Mouse (Mus musculus): ENCODE results near the gene Defb36. TPM values are rescaled to one million over a fixed set of nuclear protein-coding genes. Genes with fewer than 3 reads are reported as not detected.
A peak's percentile ranks its signal among the peaks of the same experiment; 100 is the strongest.

The Defb36 gene
- polyA plus RNA-seq, 1 experiment from 2014 or later, result not detected

GRCm38 (mm10) chr2:152638865-152639264 is 34.7 kb downstream of the Defb36 start:
- H3K36me3 ChIP-seq, result no peaks in the 10 kb centered on the region
- peaks cover 11% of the 10 kb centered on the region for H3K27me3 ChIP-seq
- ATAC-seq (ENCODE audit: low read depth) (no peak), DNase-seq (no peak)
- H3K9me3 ChIP-seq (replicated peaks), result no peaks in the 10 kb centered on the region
- WGBS (ENCODE audit: insufficient replicate concordance), result 60% methylated on average over 6 of the region's 6 CpGs
- H3K4me3 ChIP-seq (replicated peaks), result no peak overlapping the region
- H3K9ac ChIP-seq, result no peak overlapping the region
- 0 out of 2 replicates have a peak overlapping the region, but pooled peaks have one; percentile 2 for H3K27ac ChIP-seq
- no peaks in the 10 kb centered on the region for H3K4me1 ChIP-seq (replicated peaks)
- H3K4me2 ChIP-seq, result no peak overlapping the region

DNA sequence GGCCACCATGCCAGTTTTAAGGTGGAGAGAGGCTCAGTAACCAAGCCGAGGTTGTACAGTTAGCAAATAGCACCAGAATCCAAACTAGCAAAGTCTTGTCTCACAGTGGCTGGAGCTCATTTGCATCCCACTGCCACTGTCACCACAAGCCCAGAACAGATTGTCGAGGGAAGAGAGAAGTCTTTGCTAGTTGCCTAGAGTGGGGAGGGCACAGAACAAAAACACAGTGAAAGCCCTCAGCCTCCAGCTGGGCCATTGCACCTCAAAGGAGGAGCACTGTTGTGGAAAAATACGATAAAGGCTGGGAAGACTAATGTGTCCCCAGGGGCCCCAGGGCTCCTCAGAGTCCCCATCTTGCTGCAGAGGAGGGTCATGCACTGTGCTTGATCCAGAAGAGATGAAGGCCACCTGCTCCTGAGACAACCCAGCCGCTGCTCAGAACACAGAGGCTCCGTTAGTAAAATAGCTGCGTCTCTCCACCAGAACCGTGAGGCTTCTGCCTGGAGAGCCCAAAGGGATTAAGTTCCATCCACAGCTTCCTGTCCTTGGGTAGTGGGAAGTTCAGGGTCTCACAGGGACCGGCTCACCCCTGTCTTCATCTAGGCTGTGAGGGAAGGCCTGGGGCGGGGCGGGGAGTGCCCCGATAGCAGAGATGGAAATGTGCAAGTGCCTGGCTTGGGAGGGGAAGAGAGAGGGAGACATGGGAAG is 35.4 kb downstream of the Defb36 start:
- no peak overlapping the region for H3K9ac ChIP-seq
- H3K27me3 ChIP-seq, result peaks cover 7% of the 10 kb centered on the region
- no peaks in the 10 kb centered on the region for H3K4me1 ChIP-seq (replicated peaks)
- ATAC-seq (ENCODE audit: low read depth), result no peak
- H3K27ac ChIP-seq, result peak overlapping the region; percentile 50; the same call in 1 of the 2 replicates
- no peak for DNase-seq
- no peaks in the 10 kb centered on the region for H3K9me3 ChIP-seq (replicated peaks)
- no peak overlapping the region for H3K4me3 ChIP-seq (replicated peaks)
- WGBS (ENCODE audit: insufficient replicate concordance), result 41% methylated on average over 11 of the region's 11 CpGs
- no peak overlapping the region for H3K4me2 ChIP-seq
- no peaks in the 10 kb centered on the region for H3K36me3 ChIP-seq

- H3K27ac ChIP-seq, result no peak overlapping the region
- DNase-seq (no peak), ATAC-seq (ENCODE audit: low read depth) (no peak)
- no peaks in the 10 kb centered on the region for H3K9me3 ChIP-seq (replicated peaks)
- 47% methylated on average over 10 of the region's 10 CpGs for WGBS (ENCODE audit: insufficient replicate concordance)
- 0 out of 2 replicates have a peak, but pooled peaks cover 4% of the 10 kb centered on the region for H3K4me1 ChIP-seq (replicated peaks)
- H3K36me3 ChIP-seq, result no peaks in the 10 kb centered on the region
- H3K4me2 ChIP-seq, result no peak overlapping the region
- no peak overlapping the region for H3K4me3 ChIP-seq (replicated peaks)
- H3K27me3 ChIP-seq, result no peaks in the 10 kb centered on the region
- no peak overlapping the region for H3K9ac ChIP-seq
These were observed 48.9 kb downstream of the Defb36 start for GRCm38 (mm10) chr2:152652901-152653620.

DNA sequence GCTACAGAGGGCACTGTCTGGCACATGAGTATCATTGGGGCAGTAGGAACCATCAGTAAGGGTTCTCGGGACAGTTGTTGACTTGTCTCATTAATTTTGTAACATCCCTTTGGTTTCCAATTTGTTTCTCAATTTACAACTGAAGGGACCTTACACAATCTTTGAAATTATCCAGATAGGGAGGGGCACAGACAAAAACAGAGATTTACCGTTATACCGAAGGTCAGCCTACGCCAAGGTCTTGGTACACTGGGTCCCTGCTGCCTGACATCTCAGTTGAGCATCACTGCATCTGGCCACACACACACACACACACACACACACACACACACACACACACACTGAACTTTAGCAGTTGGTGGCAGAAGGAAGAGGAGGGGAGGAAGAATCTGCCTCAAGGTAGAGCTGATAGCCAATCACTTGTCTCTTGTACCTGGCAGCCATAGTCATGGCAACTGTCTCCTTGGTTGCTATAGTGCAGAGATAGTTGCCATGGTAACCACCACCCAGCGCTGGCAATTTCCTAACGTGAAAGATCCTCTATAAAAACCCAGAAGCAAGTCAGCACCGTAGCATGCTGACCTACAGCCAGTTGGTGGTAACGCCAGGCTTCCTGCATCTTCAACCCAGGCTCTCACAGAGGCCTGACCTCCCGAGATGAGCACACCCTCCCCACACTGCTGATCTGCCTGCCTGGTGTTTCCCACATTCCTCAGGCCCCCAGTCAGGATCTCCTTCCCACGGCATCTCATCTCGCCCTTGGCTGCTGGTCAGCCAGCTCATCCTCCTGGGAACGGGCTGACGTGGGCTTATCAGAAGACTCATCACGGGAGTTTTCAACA is 50.0 kb downstream of the Defb36 start:
- H3K4me1 ChIP-seq (replicated peaks), result 0 out of 2 replicates have a peak, but pooled peaks cover 4% of the 10 kb centered on the region
- H3K4me2 ChIP-seq, result no peak overlapping the region
- ATAC-seq (ENCODE audit: low read depth) (no peak), DNase-seq (no peak)
- WGBS (ENCODE audit: insufficient replicate concordance), result 31% methylated on average over 14 of the region's 14 CpGs
- H3K27ac ChIP-seq, result no peak overlapping the region
- no peaks in the 10 kb centered on the region for H3K27me3 ChIP-seq
- no peak overlapping the region for H3K9ac ChIP-seq
- H3K4me3 ChIP-seq (replicated peaks), result no peak overlapping the region
- no peaks in the 10 kb centered on the region for H3K9me3 ChIP-seq (replicated peaks)
- no peaks in the 10 kb centered on the region for H3K36me3 ChIP-seq

DNA sequence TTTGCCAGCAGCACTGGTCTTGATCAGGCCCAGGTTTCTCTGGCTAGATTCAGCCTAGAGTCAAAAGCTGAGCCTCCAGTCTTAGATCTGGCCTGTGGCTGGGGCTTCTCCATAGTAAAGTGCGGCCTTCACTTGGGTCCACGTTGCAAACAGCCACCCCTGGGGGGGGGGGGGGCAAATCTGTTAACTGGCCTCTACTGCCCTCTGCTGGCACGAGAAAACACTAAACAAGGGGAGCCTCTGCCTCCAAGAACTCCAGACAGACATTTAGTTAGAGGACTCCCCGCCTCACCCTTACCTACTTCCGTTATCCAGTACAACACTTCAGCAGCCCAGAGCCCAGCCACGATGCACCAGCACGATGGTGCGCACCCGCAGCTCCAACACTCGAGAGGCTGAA is 53.3 kb downstream of the Defb36 start:
- no peak overlapping the region for H3K4me2 ChIP-seq
- H3K36me3 ChIP-seq, result no peaks in the 10 kb centered on the region
- no peaks in the 10 kb centered on the region for H3K27me3 ChIP-seq
- no peak overlapping the region for H3K4me3 ChIP-seq (replicated peaks)
- H3K27ac ChIP-seq, result no peak overlapping the region
- ATAC-seq (ENCODE audit: low read depth) (no peak), DNase-seq (no peak)
- H3K4me1 ChIP-seq (replicated peaks), result 0 out of 2 replicates have a peak, but pooled peaks cover 4% of the 10 kb centered on the region
- WGBS (ENCODE audit: insufficient replicate concordance), result 43% methylated on average over 10 of the region's 10 CpGs
- H3K9me3 ChIP-seq (replicated peaks), result no peaks in the 10 kb centered on the region
- H3K9ac ChIP-seq, result no peak overlapping the region

- Histone ChIP-seq H3K4me1 (replicated peaks) (no peaks in the 10 kb centered on the region), H3K9ac (no peak overlapping the region), H3K4me2 (no peak overlapping the region), H3K4me3 (replicated peaks) (no peak overlapping the region), H3K27me3 (no peaks in the 10 kb centered on the region), H3K27ac (no peak overlapping the region), H3K36me3 (no peaks in the 10 kb centered on the region), H3K9me3 (replicated peaks) (no peaks in the 10 kb centered on the region)
- DNase-seq (no peak), ATAC-seq (ENCODE audit: low read depth) (no peak)
- 53% methylated on average over 6 of the region's 6 CpGs for WGBS (ENCODE audit: insufficient replicate concordance)
These were observed 57.0 kb downstream of the Defb36 start for GRCm38 (mm10) chr2:152661163-152661562.

Other genes with a start within 250 kb of the Defb36 start
- gene Nrsn2, start 227.7 kb upstream of the Defb36 start, polyA plus RNA-seq (2015; fragmentation: Nextera tagmentation; extraction: Ambion mirVana), result 0.07 TPM in 1 of 2 replicates, not detected in the other
- gene Sox12, start 206.3 kb upstream of the Defb36 start, polyA plus RNA-seq (2015; fragmentation: Nextera tagmentation; extraction: Ambion mirVana), result 1.6 TPM in 2 replicates
- gene Zcchc3, start 189.3 kb upstream of the Defb36 start, polyA plus RNA-seq (2015; fragmentation: Nextera tagmentation; extraction: Ambion mirVana), result 14.0 and 16.2 TPM in 2 replicates
- 0.21 and 0.27 TPM in 2 replicates for gene 6820408C15Rik, start 188.7 kb upstream of the Defb36 start, polyA plus RNA-seq (2015; fragmentation: Nextera tagmentation; extraction: Ambion mirVana)
- gene Defb23, start 139.7 kb upstream of the Defb36 start, polyA plus RNA-seq (2015; fragmentation: Nextera tagmentation; extraction: Ambion mirVana), result not detected in 2 replicates
- not detected in 2 replicates for gene Defb20, start 127.3 kb upstream of the Defb36 start, polyA plus RNA-seq (2015; fragmentation: Nextera tagmentation; extraction: Ambion mirVana)
- not detected in 2 replicates for gene Defb22, start 114.2 kb upstream of the Defb36 start, polyA plus RNA-seq (2015; fragmentation: Nextera tagmentation; extraction: Ambion mirVana)
- gene Defb26, start 92.6 kb upstream of the Defb36 start, polyA plus RNA-seq (2015; fragmentation: Nextera tagmentation; extraction: Ambion mirVana), result not detected in 2 replicates
- gene Defb28, start 86.1 kb upstream of the Defb36 start, polyA plus RNA-seq (2015; fragmentation: Nextera tagmentation; extraction: Ambion mirVana), result not detected in 2 replicates
- gene Defb29, start 64.2 kb upstream of the Defb36 start, polyA plus RNA-seq (2015; fragmentation: Nextera tagmentation; extraction: Ambion mirVana), result not detected in 2 replicates
- gene Gm17416, start 35.0 kb upstream of the Defb36 start, polyA plus RNA-seq (2015; fragmentation: Nextera tagmentation; extraction: Ambion mirVana), result not detected in 2 replicates
- gene Defb21, start 31.6 kb upstream of the Defb36 start, polyA plus RNA-seq (2015; fragmentation: Nextera tagmentation; extraction: Ambion mirVana), result not detected in 2 replicates
- gene Defb19, start 24.0 kb upstream of the Defb36 start, polyA plus RNA-seq (2015; fragmentation: Nextera tagmentation; extraction: Ambion mirVana), result not detected in 2 replicates
- gene Defb45, start 4.9 kb upstream of the Defb36 start, polyA plus RNA-seq (2015; fragmentation: Nextera tagmentation; extraction: Ambion mirVana), result not detected in 2 replicates
- not detected in 2 replicates for gene Defb25, start 18.7 kb downstream of the Defb36 start, polyA plus RNA-seq (2015; fragmentation: Nextera tagmentation; extraction: Ambion mirVana)
- 0.89 and 0.95 TPM in 2 replicates for gene Rem1, start 22.6 kb downstream of the Defb36 start, polyA plus RNA-seq (2015; fragmentation: Nextera tagmentation; extraction: Ambion mirVana)
- 49.0 and 52.9 TPM in 2 replicates for gene H13, start 65.1 kb downstream of the Defb36 start, polyA plus RNA-seq (2015; fragmentation: Nextera tagmentation; extraction: Ambion mirVana)
- 23.6 and 23.8 TPM in 2 replicates for gene Mcts2, start 82.7 kb downstream of the Defb36 start, polyA plus RNA-seq (2015; fragmentation: Nextera tagmentation; extraction: Ambion mirVana)
- gene Id1, start 131.9 kb downstream of the Defb36 start, polyA plus RNA-seq (2015; fragmentation: Nextera tagmentation; extraction: Ambion mirVana), result 20.9 and 23.2 TPM in 2 replicates
- 1.1 and 1.2 TPM in 2 replicates for gene Cox4i2, start 149.8 kb downstream of the Defb36 start, polyA plus RNA-seq (2015; fragmentation: Nextera tagmentation; extraction: Ambion mirVana)
- gene Bcl2l1, start 227.4 kb downstream of the Defb36 start, polyA plus RNA-seq (2015; fragmentation: Nextera tagmentation; extraction: Ambion mirVana), result 148 and 164 TPM in 2 replicates
- 59.8 and 79.4 TPM in 2 replicates for gene Tpx2, start 243.6 kb downstream of the Defb36 start, polyA plus RNA-seq (2015; fragmentation: Nextera tagmentation; extraction: Ambion mirVana)